Mouse (Mus musculus): ENCODE data around the gene Baz1a. TPM values are rescaled to one million over a fixed set of nuclear protein-coding genes. Genes with fewer than 3 reads are reported as not detected.
A peak's percentile ranks its signal among the peaks of the same experiment; 100 is the strongest.

The Baz1a gene
- total and polyA plus RNA-seq, 3 experiments, result 41.7 to 95.0 (median 56.0) TPM

- Histone ChIP-seq H3K27ac (ENCODE audit: insufficient read depth, low read depth) (no peak overlapping the region), H3K27me3 (replicated peaks) (no peaks in the 10 kb centered on the region), H3K4me2 (ENCODE audit: insufficient read depth, low read depth, poor library complexity, severe bottlenecking) (no peak overlapping the region), H3K4me1 (ENCODE audit: control insufficient read depth in 1 of 2, insufficient read depth in 2 of 2) (peaks cover 6 to 42% of the 10 kb centered on the region in 2 experiments), H3K79me2 (replicated peaks; ENCODE audit: control insufficient read depth, extremely low read depth, insufficient read depth, poor library complexity, severe bottlenecking) (peaks cover 63% of the 10 kb centered on the region), H3K9ac (ENCODE audit: insufficient read depth, low read depth) (no peak overlapping the region), H3K4me3 (replicated peaks in 1 of 3; ENCODE audit: low read depth in 2 of 3, low read length in 2 of 3, poor library complexity in 1 of 3) (no peak overlapping the region), H3K36me3 (replicated peaks in 1 of 2; ENCODE audit: control insufficient read depth in 1 of 2, insufficient read depth in 1 of 2, low read length in 1 of 2) (peaks cover 27 to 45% of the 10 kb centered on the region in 2 experiments), H3K9me3 (replicated peaks; ENCODE audit: low read length) (no peaks in the 10 kb centered on the region)
- dilution Hi-C loops (cut with MboI; ENCODE audit: extremely low pct_ligation_motif_present, extremely low pct_unique_long_range_greater_than_20kb, low sequenced_read_pairs) (no loop called here), in situ Hi-C loops (cut with MboI; ENCODE audit: low pct_ligation_motif_present, low pct_unique_long_range_greater_than_20kb, low sequenced_read_pairs) (no loop called here)
- TF ChIP-seq ETS1 (conservative IDR thresholded peaks at IDR 0.05; ENCODE audit: low read depth, low read length) (no peak), ZNF384 (IDR thresholded peaks at IDR 0.05; ENCODE audit: low read depth, low read length) (no peak), CHD1 (IDR thresholded peaks at IDR 0.05; ENCODE audit: low read depth, low read length) (no peak), TCF12 (IDR thresholded peaks at IDR 0.05; ENCODE audit: low read depth, low read length) (no peak), TBP (conservative IDR thresholded peaks at IDR 0.05; ENCODE audit: low read depth, low read length) (no peak), JUN (IDR thresholded peaks at IDR 0.05; ENCODE audit: insufficient read depth, low read depth, low read length) (no peak), ZKSCAN1 (IDR thresholded peaks at IDR 0.05; ENCODE audit: borderline replicate concordance, low read depth, low read length) (no peak), POLR2AphosphoS2 (IDR thresholded peaks at IDR 0.05; ENCODE audit: low read depth, low read length) (0 out of 2 replicates have a peak, but pooled peaks have one; percentile 32)
- DNase-seq (ENCODE audit: extremely low read depth), result no peak
These were observed 31.0 kb downstream of the Baz1a start for GRCm38 (mm10) chr12:54982935-54983715.

DNA sequence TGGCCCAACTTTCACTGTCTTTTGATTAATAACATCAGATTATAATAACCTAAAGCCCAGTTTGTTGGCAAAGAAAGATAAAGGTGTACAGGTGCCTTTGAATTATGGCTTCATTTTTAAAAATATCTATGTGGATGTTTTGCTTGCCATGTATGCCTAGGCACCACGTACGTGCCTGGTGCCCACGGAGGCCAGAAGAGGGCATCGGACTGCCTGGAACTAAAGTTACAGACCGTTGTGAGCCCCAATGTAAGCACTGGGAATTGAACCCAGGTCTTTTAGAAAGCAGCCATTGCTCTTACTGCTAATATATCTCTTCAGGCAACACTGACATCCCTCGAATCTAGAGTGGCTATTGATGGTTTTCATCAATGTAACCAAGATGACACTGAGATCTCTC is 32.2 kb downstream of the Baz1a start:
- Histone ChIP-seq H3K27me3 (replicated peaks) (no peaks in the 10 kb centered on the region), H3K9me3 (replicated peaks; ENCODE audit: low read length) (no peaks in the 10 kb centered on the region), H3K36me3 (replicated peaks in 1 of 2; ENCODE audit: control insufficient read depth in 1 of 2, insufficient read depth in 1 of 2, low read length in 1 of 2) (peaks cover 29 to 52% of the 10 kb centered on the region in 2 experiments), H3K4me1 (ENCODE audit: control insufficient read depth in 1 of 2, insufficient read depth in 2 of 2) (peaks cover 8 to 37% of the 10 kb centered on the region in 2 experiments), H3K27ac (ENCODE audit: insufficient read depth, low read depth) (no peak overlapping the region), H3K4me3 (replicated peaks in 1 of 3; ENCODE audit: low read depth in 2 of 3, low read length in 2 of 3, poor library complexity in 1 of 3) (no peak overlapping the region), H3K9ac (ENCODE audit: insufficient read depth, low read depth) (no peak overlapping the region), H3K79me2 (replicated peaks; ENCODE audit: control insufficient read depth, extremely low read depth, insufficient read depth, poor library complexity, severe bottlenecking) (peaks cover 68% of the 10 kb centered on the region), H3K4me2 (ENCODE audit: insufficient read depth, low read depth, poor library complexity, severe bottlenecking) (no peak overlapping the region)
- TF ChIP-seq ZNF384 (IDR thresholded peaks at IDR 0.05; ENCODE audit: low read depth, low read length) (no peak), CHD1 (IDR thresholded peaks at IDR 0.05; ENCODE audit: low read depth, low read length) (no peak), JUN (IDR thresholded peaks at IDR 0.05; ENCODE audit: insufficient read depth, low read depth, low read length) (no peak), RAD21 (IDR thresholded peaks at IDR 0.05; ENCODE audit: low read depth, low read length) (peak; percentile 3), MAFK (IDR thresholded peaks at IDR 0.05; ENCODE audit: insufficient replicate concordance, low read length) (no peak), SMC3 (IDR thresholded peaks at IDR 0.05; ENCODE audit: low read depth, low read length) (peak; percentile 20; the same call in 1 of the 2 replicates), CTCF (conservative IDR thresholded peaks at IDR 0.05 in 1 of 2, IDR thresholded peaks at IDR 0.05 in 1 of 2; ENCODE audit: low read depth in 2 of 2, low read length in 2 of 2) (peak in 1 of 2 experiments; percentile 32; a peak in 2 of 4 replicates), EP300 (IDR thresholded peaks at IDR 0.05; ENCODE audit: low read length) (no peak), ZC3H11A (IDR thresholded peaks at IDR 0.05; ENCODE audit: low read depth, low read length) (no peak), UBTF (IDR thresholded peaks at IDR 0.05; ENCODE audit: low read depth, low read length) (no peak), KAT2A (IDR thresholded peaks at IDR 0.05; ENCODE audit: insufficient replicate concordance, low read length) (no peak)
- no peak for DNase-seq (ENCODE audit: extremely low read depth)
- dilution Hi-C loops (cut with MboI; ENCODE audit: extremely low pct_ligation_motif_present, extremely low pct_unique_long_range_greater_than_20kb, low sequenced_read_pairs), result no loop called here
- in situ Hi-C loops (cut with MboI; ENCODE audit: low pct_ligation_motif_present, low pct_unique_long_range_greater_than_20kb, low sequenced_read_pairs), result no loop called here
